Mouse (Mus musculus) splenic B cell, adult 2 months (primary cell): ENCODE data around the gene Tcta.
"Not testable (repeated sequence)": the region's sequence is repeated elsewhere in the genome, so short reads cannot be mapped to it uniquely, and the experiment has no call there.

Experiments used
- DNase-seq: peaks from one replicate; pipeline ENCODE4 v3.0.0-alpha.2; 2011; ENCODE audit warnings: low read depth, low spot score
- H3K27me3 ChIP-seq: 2 replicates; pipeline ENCODE4 v1.6.1; 2012; ENCODE audit warnings: mild to moderate bottlenecking, low read length, moderate library complexity, mixed read lengths; ENCODE audit not compliant: control insufficient read depth, poor library complexity, insufficient read depth, severe bottlenecking
- H3K36me3 ChIP-seq: 2 replicates; pipeline ENCODE4 v1.6.1; 2012; ENCODE audit warnings: mild to moderate bottlenecking, low read length, moderate library complexity, mixed read lengths; ENCODE audit not compliant: control insufficient read depth, poor library complexity, insufficient read depth, severe bottlenecking

The Tcta gene

DNA sequence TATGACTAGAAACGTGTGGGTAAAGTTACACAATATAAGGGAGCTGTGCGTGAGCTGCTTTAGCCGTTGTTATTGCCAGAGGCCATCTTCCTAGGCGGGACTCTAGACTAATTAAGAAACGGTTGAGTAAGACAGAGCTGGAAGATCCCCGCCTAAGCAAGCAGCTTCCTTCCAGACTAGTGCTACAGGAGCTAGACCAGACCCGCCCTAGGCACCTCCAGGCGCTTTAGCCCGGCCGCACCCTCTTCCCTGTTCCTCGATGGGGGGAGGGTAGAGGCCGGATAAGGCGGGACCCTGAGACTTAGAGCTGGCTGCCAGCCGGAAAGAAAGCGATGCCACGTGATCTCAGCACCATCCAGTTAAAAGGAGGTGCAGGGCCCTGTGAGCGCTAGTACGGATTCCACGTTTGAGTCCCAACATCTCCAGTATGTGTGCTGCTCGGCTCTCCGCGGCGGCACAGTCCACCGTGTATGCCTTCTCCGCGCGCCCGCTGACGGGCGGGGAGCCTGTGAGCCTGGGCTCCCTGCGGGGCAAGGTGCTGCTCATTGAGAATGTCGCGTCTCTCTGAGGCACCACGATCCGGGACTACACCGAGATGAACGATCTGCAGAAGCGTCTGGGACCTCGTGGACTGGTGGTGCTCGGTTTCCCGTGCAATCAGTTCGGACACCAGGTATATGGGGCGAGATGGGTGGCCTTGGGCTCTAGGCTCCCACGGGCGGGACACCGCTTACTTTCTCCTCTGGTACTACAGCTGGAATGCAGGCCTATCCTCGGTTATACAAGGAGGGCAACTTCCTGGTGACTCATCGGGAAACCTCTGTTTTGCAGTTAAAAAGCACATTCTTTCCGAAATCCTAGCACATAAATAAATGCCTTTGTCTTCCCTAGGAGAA, 33.2 kb upstream of the Tcta start, which contains the start of gene Gpx1:
Gpx1 (plus strand) TSS at position 18 of the 896 bp plus-strand sequence.
- peak; percentile 91 for DNase-seq
- Histone ChIP-seq H3K27me3 (no peaks in the 10 kb centered on the region), H3K36me3 (peaks cover 5% of the 10 kb centered on the region)

DNA sequence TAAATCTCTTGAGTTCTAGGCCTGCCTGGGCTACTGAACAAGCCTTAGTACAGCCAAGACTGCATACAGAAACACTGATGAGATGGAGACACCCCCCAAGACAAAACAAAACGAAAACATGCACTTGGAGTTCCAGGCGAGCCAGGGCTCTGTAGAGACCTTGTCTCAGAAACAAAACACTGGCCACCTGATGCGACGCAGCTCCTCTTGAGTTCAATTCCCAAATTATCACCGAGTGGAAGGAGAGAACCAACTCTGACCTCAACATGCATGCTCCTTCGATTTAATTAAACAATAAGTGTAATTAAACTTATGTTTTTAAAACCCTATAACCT, 32.6 kb upstream of the Tcta start:
- Histone ChIP-seq H3K36me3 (peaks cover 5% of the 10 kb centered on the region), H3K27me3 (no peaks in the 10 kb centered on the region)
- DNase-seq, result peak; percentile 16

DNA sequence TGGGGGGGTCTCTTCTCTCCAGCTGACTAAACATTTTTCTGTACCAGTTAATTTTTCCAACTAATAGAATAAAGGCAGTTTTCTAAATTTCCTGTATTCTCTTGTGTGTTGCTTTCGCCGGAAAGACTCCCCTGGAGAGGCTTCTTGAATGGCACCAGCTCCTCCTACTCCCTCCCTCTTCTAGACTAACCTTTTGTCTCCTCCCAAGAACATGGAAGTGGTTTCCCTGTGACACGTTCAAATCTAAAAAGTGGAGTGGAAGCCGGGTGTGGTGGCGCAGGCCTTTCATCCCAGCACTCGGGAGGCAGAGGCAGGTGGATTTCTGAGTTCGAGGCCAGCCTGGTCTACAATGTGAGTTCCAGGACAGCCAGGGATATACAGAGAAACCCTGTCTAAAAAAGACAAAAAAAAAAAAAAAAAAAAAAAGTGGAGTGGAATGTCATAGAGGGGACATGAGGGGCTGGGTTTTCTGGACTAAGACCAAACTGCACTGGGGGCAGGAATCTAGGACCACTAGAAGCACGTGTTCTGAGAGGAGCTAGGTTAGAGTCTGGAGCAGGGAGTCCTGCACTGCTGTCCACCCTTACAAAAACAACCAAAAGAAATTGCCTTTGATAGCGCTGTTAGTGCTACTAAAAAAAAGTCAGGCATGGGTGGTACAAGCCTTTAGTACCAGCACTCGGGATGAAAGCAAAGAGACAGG, 32.0 kb upstream of the Tcta start:
- no peak for DNase-seq
- no peaks in the 10 kb centered on the region for H3K27me3 ChIP-seq

DNA sequence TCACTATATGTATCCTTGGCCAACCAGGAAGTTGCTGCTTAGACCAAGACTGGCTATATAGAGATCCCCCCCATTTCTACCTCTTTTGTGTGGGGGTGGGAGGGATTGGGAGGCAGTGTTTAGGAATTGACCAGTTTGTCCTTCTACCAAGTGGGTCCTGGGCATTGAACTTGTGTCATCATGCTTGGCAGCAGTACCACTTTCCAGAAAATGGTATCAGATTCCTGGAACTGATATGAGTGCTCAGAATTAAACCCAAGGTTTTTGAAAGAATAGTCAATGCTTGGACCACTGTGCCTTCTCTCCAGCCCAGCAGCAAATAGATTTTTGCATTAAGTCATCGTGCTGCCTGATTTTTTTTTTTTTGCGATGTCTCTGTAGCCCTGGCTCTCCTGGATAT, 19.9 kb upstream of the Tcta start:
- no peak for DNase-seq
- H3K36me3 ChIP-seq, result peaks cover 15% of the 10 kb centered on the region; the same call in 1 of the 2 replicates
- H3K27me3 ChIP-seq, result no peaks in the 10 kb centered on the region

More for the DNA sequence above, 32.0 kb upstream of the Tcta start:
- H3K36me3 ChIP-seq, result peaks cover 5% of the 10 kb centered on the region

DNA sequence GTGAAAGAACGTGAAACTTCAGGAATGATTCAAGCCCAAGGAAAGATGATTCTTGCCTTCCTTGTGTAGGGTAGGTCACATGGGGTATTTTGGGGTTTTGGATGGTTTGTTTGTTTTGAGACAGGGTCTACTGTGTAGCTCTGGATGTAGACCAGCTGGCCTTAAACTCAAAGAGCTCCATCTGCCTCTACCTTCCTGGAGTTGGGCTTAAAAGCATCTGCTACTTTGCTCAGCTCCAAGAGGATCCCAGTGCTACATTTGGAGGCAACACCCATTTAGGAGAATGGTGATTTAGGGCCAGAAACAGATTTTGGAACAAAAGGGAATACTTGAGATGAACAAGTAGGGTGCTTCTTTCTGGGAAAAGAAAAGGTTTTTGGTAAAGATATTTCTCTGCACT, 18.8 kb upstream of the Tcta start:
- Histone ChIP-seq H3K36me3 (peaks cover 15% of the 10 kb centered on the region; the same call in 1 of the 2 replicates), H3K27me3 (no peaks in the 10 kb centered on the region)
- DNase-seq, result no peak

DNA sequence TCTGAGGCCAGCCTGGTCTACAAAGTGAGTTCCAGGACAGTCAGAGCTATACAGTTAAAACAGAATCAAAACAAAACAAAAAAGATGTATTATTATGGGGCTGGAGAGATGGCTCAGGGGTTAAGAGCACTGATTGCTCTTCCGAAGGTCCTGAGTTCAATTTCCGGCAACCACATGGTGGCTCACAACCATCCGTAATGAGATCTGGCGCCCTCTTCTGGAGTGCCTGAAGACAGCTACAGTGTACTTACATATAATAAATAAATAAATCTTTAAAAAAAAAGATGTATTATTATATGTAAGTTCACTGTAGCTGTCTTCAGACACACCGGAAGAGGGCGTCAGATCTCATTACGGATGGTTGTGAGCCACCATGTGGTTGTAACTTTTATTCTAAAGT, 16.1 kb upstream of the Tcta start:
- DNase-seq, H3K27me3 ChIP-seq: not testable (repeated sequence)
- peaks cover 10% of the 10 kb centered on the region; the same call in 1 of the 2 replicates for H3K36me3 ChIP-seq

DNA sequence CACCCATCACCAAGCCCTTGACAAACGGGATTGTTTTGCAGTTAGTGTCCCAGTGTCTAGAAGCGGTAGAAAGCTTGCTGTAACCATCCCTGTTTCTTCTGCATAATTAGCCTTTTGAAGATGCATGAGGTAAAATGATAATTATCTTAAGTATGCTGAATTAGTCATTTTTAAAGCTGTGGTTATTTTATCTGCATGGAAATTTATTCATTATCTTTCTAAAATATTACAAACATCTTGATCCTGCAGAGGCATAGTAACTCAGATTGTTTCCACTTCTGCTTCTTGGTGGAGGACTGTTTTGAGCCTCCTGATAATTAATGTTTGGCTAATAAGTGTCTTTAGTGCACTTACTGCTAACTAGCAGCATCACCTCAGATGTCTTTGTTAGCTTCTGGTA, 12.5 kb upstream of the Tcta start:
- Histone ChIP-seq H3K27me3 (no peaks in the 10 kb centered on the region), H3K36me3 (peaks cover 14% of the 10 kb centered on the region; the same call in 1 of the 2 replicates)
- DNase-seq, result no peak

DNA sequence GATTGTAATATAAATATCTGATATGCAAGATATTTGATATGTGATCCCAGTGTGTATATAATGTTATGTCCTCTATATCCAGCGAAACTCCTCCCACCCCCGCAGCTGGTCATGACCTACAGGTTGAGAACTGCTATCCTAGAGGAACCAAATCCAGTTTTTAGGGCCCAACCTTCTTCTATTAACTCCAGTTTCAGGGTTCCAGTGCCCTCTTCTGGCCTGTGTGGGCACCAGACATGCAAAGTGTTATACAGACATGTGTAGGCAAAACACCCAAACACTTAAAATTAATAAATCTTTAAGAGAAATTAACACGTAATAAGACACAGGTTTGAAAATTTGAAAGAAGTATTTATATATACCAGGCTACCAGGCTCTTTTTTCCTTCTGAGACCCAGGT, 11.6 kb upstream of the Tcta start:
- H3K36me3 ChIP-seq, result peaks cover 14% of the 10 kb centered on the region; the same call in 1 of the 2 replicates
- peak; percentile 45 for DNase-seq

DNA sequence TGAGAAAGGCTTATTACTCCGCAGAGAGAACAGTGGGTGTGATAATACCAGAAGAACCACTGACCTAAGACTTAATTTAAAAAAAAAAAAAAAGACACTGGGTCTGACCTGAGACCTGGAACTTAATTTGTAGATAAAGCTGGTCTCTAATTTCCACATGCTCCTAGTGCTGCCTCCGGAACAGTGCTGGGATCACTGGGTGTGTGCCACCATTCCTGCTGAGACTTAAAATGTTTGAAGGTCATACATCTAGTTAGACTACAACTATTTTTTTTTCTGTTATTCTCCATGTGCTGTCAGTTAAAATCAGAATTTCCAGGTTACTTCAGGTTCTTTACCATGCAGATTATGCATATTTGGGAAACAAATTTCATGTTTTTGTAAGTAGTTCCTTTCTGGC, 2.2 kb upstream of the Tcta start:
- H3K27me3 ChIP-seq, result no peaks in the 10 kb centered on the region
- no peak for DNase-seq
- no peaks in the 10 kb centered on the region; the same call in none of the 2 replicates for H3K36me3 ChIP-seq

More for the DNA sequence above, 11.6 kb upstream of the Tcta start:
- H3K27me3 ChIP-seq, result no peaks in the 10 kb centered on the region

DNA sequence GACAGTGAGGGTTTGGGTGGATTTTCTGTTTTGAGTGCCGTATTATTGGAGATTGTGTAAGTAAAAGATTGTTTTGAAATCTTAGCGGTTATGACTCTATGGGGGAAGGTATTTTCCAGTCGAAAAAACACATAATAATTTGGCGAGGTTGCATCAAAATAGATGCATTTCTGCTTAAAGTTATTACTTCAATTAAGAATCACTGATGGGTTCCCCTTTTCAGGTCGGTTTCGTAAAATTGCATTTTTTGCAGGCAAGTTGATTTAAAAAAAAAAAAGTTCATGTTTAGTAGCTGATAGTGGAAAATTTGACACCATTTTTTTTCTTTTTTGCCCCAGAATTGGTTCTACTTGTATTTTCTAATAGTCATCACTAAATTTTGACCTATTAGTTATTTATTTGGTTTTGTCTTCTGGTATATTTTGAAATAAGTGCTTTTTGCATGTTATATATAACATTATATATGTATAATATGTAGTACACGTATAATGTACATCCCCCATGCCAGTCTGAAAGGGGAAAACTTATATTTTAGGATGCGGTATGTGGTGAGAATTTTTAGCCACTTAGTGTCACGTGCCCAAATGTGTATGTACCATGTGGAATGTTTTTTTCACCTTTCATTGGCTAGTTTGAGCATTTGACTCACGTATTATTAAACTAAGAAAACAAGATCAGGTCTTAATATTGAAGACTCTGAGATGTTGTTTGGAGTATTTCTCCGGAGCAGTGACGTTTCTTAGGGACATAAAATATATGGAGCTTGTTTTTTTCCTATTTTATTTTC, 1.3 kb upstream of the Tcta start:
- H3K36me3 ChIP-seq, result peaks cover 1% of the 10 kb centered on the region
- peak; percentile 61 for DNase-seq
- H3K27me3 ChIP-seq, result no peaks in the 10 kb centered on the region

DNA sequence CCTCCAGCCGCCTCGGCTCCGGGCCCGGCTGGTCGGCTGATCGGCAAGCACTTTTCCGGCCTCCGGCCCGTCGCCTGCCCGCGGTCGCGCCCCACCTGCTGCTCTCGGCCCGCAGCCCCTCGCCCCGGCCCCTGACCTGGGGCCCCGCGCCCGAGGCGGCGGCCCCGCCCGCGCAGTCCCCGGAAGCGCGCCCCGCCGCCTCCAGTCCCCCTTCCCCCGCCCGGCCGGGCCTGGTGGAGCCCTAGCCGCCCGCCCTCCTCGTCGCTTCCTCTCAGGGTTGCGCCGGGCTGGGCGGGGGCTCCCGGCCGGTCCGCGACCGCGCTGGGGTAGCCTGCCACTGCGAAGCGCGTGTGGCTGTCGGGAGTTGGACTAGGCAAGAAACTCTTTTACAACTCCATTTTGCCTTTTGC, 616 bp upstream of the Tcta start:
- peak; percentile 90 for DNase-seq
- no peaks in the 10 kb centered on the region for H3K27me3 ChIP-seq
- H3K36me3 ChIP-seq, result peaks cover 1% of the 10 kb centered on the region; the same call in 1 of the 2 replicates

DNA sequence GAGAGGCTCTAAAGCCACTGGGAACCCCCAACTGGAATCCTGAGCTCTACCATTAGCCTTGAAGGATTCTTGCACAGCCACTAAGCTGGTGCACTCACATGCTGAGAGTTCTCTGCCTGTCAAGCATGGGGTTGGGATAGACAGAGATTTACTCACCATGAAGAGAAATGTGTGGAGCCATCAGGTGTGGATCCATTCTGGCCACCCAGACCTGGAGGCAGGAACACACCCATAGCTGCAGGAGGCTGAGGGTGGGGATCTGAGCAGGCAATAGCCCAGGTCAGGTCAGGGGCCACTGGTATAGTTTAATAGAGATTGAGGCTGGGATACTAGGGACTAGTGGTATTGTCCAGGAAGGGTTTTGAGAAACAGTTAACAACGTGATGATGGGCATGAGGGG, 790 bp downstream of the Tcta start:
- 0 out of 2 replicates have a peak, but pooled peaks cover 1% of the 10 kb centered on the region for H3K36me3 ChIP-seq
- no peaks in the 10 kb centered on the region for H3K27me3 ChIP-seq
- no peak for DNase-seq

DNA sequence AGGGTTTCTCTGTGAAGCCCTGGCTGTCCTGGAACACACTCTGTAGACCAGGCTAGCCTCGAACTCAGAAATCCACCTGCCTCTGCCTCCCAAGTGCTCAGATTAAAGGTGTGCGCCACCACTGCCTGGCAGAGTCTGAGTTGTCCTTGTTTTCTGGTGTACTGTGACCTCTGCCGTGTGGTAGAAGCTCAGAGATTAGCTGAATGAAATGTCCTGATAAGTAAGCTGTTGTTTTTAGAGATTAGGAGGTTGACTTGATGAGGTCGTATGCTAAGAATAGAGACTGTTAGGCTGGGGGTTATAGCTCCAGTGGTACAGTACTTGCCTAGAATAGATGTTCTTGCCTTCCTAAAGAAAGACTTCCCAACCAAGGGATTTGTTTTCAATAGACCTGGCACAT, 1.2 kb downstream of the Tcta start:
- H3K27me3 ChIP-seq, result no peaks in the 10 kb centered on the region
- 0 out of 2 replicates have a peak, but pooled peaks cover 1% of the 10 kb centered on the region for H3K36me3 ChIP-seq
- DNase-seq, result no peak

DNA sequence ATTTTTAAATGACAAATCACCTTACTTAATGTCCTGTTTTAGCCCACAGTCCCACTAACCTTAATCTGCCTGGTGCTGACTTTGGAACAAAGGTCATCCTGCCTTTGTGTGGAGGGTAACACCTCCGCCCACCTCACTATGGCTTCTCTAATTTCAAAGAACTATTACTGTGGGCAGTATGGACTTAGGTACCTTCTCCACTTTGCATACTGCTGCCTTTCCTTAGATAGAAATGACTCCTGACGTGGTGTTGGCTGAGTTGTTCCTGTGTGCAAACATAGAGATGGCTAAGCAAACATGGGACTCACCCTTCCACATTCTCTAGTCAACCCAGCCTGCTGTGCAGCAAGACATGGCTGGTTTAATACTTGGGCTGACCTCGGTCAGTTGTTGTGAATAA, 4.1 kb downstream of the Tcta start:
- 0 out of 2 replicates have a peak, but pooled peaks cover 1% of the 10 kb centered on the region for H3K36me3 ChIP-seq
- DNase-seq, result no peak
- H3K27me3 ChIP-seq, result no peaks in the 10 kb centered on the region
